Mouse (Mus musculus) hindbrain, embryonic 13.5 days (tissue): ENCODE results near the gene Eefsec. TPM values are rescaled to one million over a fixed set of nuclear protein-coding genes. Genes with fewer than 3 reads are reported as not detected.

ENCODE experiments used
- ATAC-seq: fragments of 200-750 bp; cut with Nextera tagmentation; 2 replicates; pipeline ENCODE4 v1.8.0; 2017; ENCODE audit warnings: moderate TSS enrichment; ENCODE audit not compliant: low FRiP score
- H3K27ac ChIP-seq: fragments of 300-500 bp; sonication (generic); 2 replicates; pipeline ENCODE4 v1.5.1; 2015; ENCODE audit warnings: inconsistent platforms, mild to moderate bottlenecking, moderate library complexity
- H3K27me3 ChIP-seq: fragments of 300-500 bp; sonication (generic); 2 replicates; pipeline ENCODE4 v1.6.1; 2015; ENCODE audit warnings: mild to moderate bottlenecking, inconsistent platforms
- H3K36me3 ChIP-seq: fragments of 300-500 bp; sonication (generic); 2 replicates; pipeline ENCODE4 v1.6.1; 2015; ENCODE audit warnings: mild to moderate bottlenecking, inconsistent platforms
- H3K4me1 ChIP-seq: fragments of 300-500 bp; sonication (generic); replicated peaks from 2 replicates; pipeline ENCODE4 v1.6.1; 2015; ENCODE audit warnings: inconsistent platforms
- H3K4me2 ChIP-seq: fragments of 300-500 bp; sonication (generic); 2 replicates; pipeline ENCODE4 v1.6.1; 2015; ENCODE audit warnings: inconsistent platforms, mild to moderate bottlenecking, moderate library complexity
- H3K4me3 ChIP-seq: fragments of 300-500 bp; sonication (generic); 2 replicates; pipeline ENCODE4 v1.5.1; 2015; ENCODE audit warnings: mild to moderate bottlenecking, inconsistent platforms
- H3K9ac ChIP-seq: fragments of 300-500 bp; sonication (generic); 2 replicates; pipeline ENCODE4 v1.6.1; 2015; ENCODE audit warnings: mild to moderate bottlenecking, inconsistent platforms
- H3K9me3 ChIP-seq: fragments of 300-500 bp; sonication (generic); 2 replicates; pipeline ENCODE4 v1.6.1; 2016; ENCODE audit warnings: inconsistent platforms
- WGBS: fragments of 180-500 bp; shearing (Covaris S2); methylation state at CpG from one replicate; pipeline ENCODE4 v1.1.7; 2015; 5-methylcytosine and 5-hydroxymethylcytosine counted together
- polyA plus RNA-seq: library from polyadenylated mRNA; unstranded; fragments of >200 nt; fragmentation: Nextera tagmentation; extraction: Ambion mirVana; gene quantifications from 2 replicates; pipeline ENCODE4 v1.2.1, GENCODE M21; 2015

The Eefsec gene
- polyA plus RNA-seq, 1 experiment from 2014 or later = 25.2 TPM

DNA sequence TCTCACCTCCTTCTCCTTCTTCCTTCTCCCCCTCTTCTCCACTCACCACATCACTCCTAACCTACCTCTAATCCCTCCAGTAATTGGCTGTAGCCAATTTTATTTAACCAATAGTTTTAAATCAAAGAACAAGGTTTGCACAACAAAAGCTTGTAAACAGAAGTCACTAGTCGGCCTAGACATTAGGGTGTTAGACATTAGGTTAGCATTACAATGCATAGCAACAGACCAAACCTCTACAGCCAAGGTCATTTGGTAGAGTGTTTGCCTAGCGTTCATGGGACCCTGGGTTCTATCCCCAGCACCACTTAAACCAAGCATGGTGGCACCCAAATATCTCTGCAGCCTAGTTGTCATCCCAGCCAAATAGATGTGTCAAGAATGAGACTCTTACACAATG, 8.2 kb upstream of the Eefsec start:
- ATAC-seq = no peak
- Histone ChIP-seq H3K9me3 (no peaks in the 10 kb centered on the region), H3K4me1 (no peaks in the 10 kb centered on the region), H3K36me3 (no peaks in the 10 kb centered on the region), H3K27ac (no peak overlapping the region), H3K27me3 (peaks cover 15% of the 10 kb centered on the region; the same call in 1 of the 2 replicates), H3K4me3 (no peak overlapping the region), H3K9ac (no peak overlapping the region), H3K4me2 (no peak overlapping the region)
- WGBS = 76% methylated on average over 2 of the region's 2 CpGs

GRCm38 (mm10) chr6:88447454-88447853, 1.1 kb upstream of the Eefsec start:
- no peaks in the 10 kb centered on the region for H3K9me3 ChIP-seq
- no peak overlapping the region for H3K27ac ChIP-seq
- no peak overlapping the region for H3K4me2 ChIP-seq
- peaks cover 26% of the 10 kb centered on the region for H3K4me1 ChIP-seq
- no peak overlapping the region for H3K4me3 ChIP-seq
- 0 out of 2 replicates have a peak, but pooled peaks cover 14% of the 10 kb centered on the region for H3K27me3 ChIP-seq
- 18% methylated on average over 4 of the region's 4 CpGs for WGBS
- H3K36me3 ChIP-seq = no peaks in the 10 kb centered on the region
- ATAC-seq = no peak
- H3K9ac ChIP-seq = no peak overlapping the region

DNA sequence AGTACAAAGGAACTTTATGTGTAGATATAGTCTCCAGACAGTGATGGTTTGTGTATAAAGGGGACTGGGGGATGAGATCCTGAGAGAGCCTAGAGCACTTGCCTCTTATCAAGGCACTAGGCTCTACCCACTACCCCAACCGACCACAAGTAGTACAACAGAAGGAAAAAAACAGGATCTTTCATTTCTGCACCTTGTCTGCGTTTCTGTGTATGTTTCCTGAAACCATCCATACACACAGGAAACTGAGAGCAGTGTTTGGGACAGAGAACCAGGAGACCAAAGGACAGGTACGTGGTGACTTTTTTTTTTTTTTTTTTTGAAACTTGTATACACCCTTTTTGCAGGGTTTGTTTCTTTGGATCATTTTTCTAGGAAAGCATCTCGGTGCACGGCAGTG, 678 bp downstream of the Eefsec start:
- Histone ChIP-seq H3K27ac (no peak overlapping the region), H3K27me3 (0 out of 2 replicates have a peak, but pooled peaks cover 11% of the 10 kb centered on the region), H3K9me3 (no peaks in the 10 kb centered on the region), H3K36me3 (no peaks in the 10 kb centered on the region), H3K4me3 (peak overlapping the region; percentile 87), H3K4me1 (peaks cover 26% of the 10 kb centered on the region), H3K9ac (peak overlapping the region; percentile 93), H3K4me2 (peak overlapping the region; percentile 68)
- no peak for ATAC-seq
- WGBS = 15% methylated on average over 5 of the region's 5 CpGs

- Histone ChIP-seq H3K36me3 (no peaks in the 10 kb centered on the region), H3K9ac (no peak overlapping the region), H3K9me3 (no peaks in the 10 kb centered on the region), H3K4me1 (peaks cover 29% of the 10 kb centered on the region), H3K27ac (no peak overlapping the region), H3K4me2 (no peak overlapping the region), H3K27me3 (0 out of 2 replicates have a peak, but pooled peaks cover 3% of the 10 kb centered on the region), H3K4me3 (no peak overlapping the region)
- ATAC-seq = no peak
- 81% methylated on average over 7 of the region's 7 CpGs for WGBS
Measured at GRCm38 (mm10) chr6:88444076-88444750, 2.1 kb downstream of the Eefsec start.

DNA sequence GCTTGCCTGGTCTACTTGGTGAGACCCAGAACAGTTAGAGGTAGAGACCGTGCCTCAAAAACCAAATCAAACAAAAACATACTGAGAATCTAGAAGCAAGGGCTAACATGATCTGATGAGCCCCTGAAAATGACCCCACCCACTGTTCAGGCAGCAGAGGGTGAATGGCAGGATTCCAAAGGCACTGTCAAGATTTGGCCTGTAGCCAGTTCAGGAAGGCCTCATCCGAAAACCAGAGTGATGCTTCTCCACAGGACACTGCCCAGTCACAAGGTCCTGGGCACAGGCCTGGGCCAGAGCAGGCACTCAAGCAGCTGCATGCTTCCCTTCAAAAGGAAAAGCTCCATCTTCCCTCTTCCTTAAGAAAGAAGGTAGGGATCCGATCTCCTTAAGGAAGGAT, 2.9 kb downstream of the Eefsec start:
- Histone ChIP-seq H3K9me3 (no peaks in the 10 kb centered on the region), H3K27ac (no peak overlapping the region), H3K9ac (no peak overlapping the region), H3K4me2 (no peak overlapping the region), H3K36me3 (no peaks in the 10 kb centered on the region), H3K4me3 (no peak overlapping the region), H3K4me1 (peaks cover 29% of the 10 kb centered on the region), H3K27me3 (no peaks in the 10 kb centered on the region)
- ATAC-seq = no peak
- 77% methylated on average over 3 of the region's 3 CpGs for WGBS

DNA sequence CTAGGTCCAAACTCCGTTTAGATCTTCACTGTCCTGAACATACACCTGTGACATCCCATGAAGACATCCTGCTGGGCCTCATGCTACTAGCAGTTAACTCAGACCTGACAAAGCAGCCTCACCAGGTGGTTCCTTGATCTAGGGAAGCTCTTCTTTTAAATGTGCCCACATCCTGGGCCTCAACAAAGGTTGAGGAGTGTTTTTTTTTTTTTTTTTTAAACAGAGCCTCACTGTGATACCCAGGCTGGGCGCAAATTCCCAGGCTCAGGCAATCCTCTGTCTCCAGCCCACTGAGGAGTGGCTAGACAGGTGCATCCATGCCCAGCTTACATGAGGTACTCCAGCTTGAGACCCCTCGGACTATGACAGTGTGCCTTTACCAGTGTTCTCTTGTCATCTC, 3.8 kb downstream of the Eefsec start:
- no peak overlapping the region for H3K4me2 ChIP-seq
- H3K27me3 ChIP-seq = no peaks in the 10 kb centered on the region
- H3K9ac ChIP-seq = no peak overlapping the region
- no peak for ATAC-seq
- H3K4me3 ChIP-seq = no peak overlapping the region
- H3K27ac ChIP-seq = no peak overlapping the region
- H3K36me3 ChIP-seq = no peaks in the 10 kb centered on the region
- H3K4me1 ChIP-seq = peaks cover 29% of the 10 kb centered on the region
- no peaks in the 10 kb centered on the region for H3K9me3 ChIP-seq
- WGBS = 72% methylated on average over 3 of the region's 3 CpGs

DNA sequence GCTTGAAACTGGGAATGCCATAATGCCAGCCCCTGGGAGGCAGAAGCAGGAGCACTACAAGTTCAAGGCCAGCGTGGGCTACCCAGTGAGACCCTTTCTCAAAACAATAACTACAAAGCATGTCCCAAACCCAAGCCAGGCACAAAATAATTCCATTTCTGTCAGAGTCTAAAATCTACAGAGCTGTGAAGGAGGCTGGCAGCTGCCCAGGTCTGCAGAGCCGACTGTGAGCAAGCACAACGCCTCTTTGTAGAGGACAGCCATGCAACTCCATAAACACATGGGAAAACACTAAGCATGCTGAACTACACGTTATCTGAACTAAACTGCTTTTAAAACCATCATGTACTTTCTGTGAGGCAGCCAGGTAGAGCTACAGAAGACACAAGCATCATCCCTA, 7.3 kb downstream of the Eefsec start:
- ATAC-seq = no peak
- Histone ChIP-seq H3K9ac (no peak overlapping the region), H3K27me3 (no peaks in the 10 kb centered on the region), H3K27ac (no peak overlapping the region), H3K36me3 (no peaks in the 10 kb centered on the region), H3K4me1 (0 out of 2 replicates have a peak, but pooled peaks cover 9% of the 10 kb centered on the region), H3K4me3 (no peak overlapping the region), H3K9me3 (no peaks in the 10 kb centered on the region), H3K4me2 (no peak overlapping the region)
- 85% methylated on average over 4 of the region's 4 CpGs for WGBS

- Histone ChIP-seq H3K36me3 (no peaks in the 10 kb centered on the region), H3K27me3 (no peaks in the 10 kb centered on the region), H3K9ac (no peak overlapping the region), H3K9me3 (no peaks in the 10 kb centered on the region), H3K4me2 (no peak overlapping the region), H3K4me1 (0 out of 2 replicates have a peak, but pooled peaks cover 3% of the 10 kb centered on the region), H3K27ac (no peak overlapping the region), H3K4me3 (no peak overlapping the region)
- ATAC-seq = no peak
- WGBS = 92% methylated on average over 7 of the region's 7 CpGs
Measured at GRCm38 (mm10) chr6:88435609-88436008, 10.7 kb downstream of the Eefsec start.

- Histone ChIP-seq H3K27me3 (no peaks in the 10 kb centered on the region), H3K4me2 (no peak overlapping the region), H3K9ac (no peak overlapping the region), H3K27ac (no peak overlapping the region), H3K9me3 (no peaks in the 10 kb centered on the region), H3K36me3 (no peaks in the 10 kb centered on the region), H3K4me1 (no peaks in the 10 kb centered on the region), H3K4me3 (no peak overlapping the region)
- WGBS = 42% methylated on average over 4 of the region's 4 CpGs
- ATAC-seq = no peak
Measured at GRCm38 (mm10) chr6:88431202-88431601, 15.1 kb downstream of the Eefsec start.

GRCm38 (mm10) chr6:88416130-88416758, 30.1 kb downstream of the Eefsec start:
- Histone ChIP-seq H3K9me3 (no peaks in the 10 kb centered on the region), H3K27ac (no peak overlapping the region), H3K4me1 (peaks cover 15% of the 10 kb centered on the region), H3K4me3 (no peak overlapping the region), H3K9ac (no peak overlapping the region), H3K27me3 (no peaks in the 10 kb centered on the region), H3K36me3 (no peaks in the 10 kb centered on the region), H3K4me2 (no peak overlapping the region)
- ATAC-seq = no peak
- 44% methylated on average over 7 of the region's 7 CpGs for WGBS

GRCm38 (mm10) chr6:88412604-88413003, 33.7 kb downstream of the Eefsec start:
- H3K4me1 ChIP-seq = peaks cover 27% of the 10 kb centered on the region
- H3K27ac ChIP-seq = no peak overlapping the region
- H3K27me3 ChIP-seq = no peaks in the 10 kb centered on the region
- no peaks in the 10 kb centered on the region for H3K9me3 ChIP-seq
- no peak overlapping the region for H3K4me2 ChIP-seq
- H3K9ac ChIP-seq = no peak overlapping the region
- ATAC-seq = no peak
- H3K36me3 ChIP-seq = no peaks in the 10 kb centered on the region
- WGBS = 68% methylated on average over 2 of the region's 2 CpGs
- H3K4me3 ChIP-seq = no peak overlapping the region

GRCm38 (mm10) chr6:88409492-88409891, 36.8 kb downstream of the Eefsec start:
- Histone ChIP-seq H3K9me3 (no peaks in the 10 kb centered on the region), H3K27ac (peak overlapping the region; percentile 56; the same call in 1 of the 2 replicates)

GRCm38 (mm10) chr6:88400451-88400850, 45.9 kb downstream of the Eefsec start:
- no peak overlapping the region for H3K9ac ChIP-seq
- no peaks in the 10 kb centered on the region for H3K36me3 ChIP-seq
- no peaks in the 10 kb centered on the region for H3K27me3 ChIP-seq
- WGBS = 90% methylated on average over 6 of the region's 6 CpGs
- no peak for ATAC-seq
- H3K4me2 ChIP-seq = no peak overlapping the region
- no peak overlapping the region for H3K4me3 ChIP-seq
- H3K9me3 ChIP-seq = no peaks in the 10 kb centered on the region
- H3K4me1 ChIP-seq = peaks cover 10% of the 10 kb centered on the region; the same call in 1 of the 2 replicates
- no peak overlapping the region for H3K27ac ChIP-seq

More at GRCm38 (mm10) chr6:88409492-88409891, 36.8 kb downstream of the Eefsec start:
- Histone ChIP-seq H3K4me1 (peaks cover 16% of the 10 kb centered on the region), H3K4me2 (no peak overlapping the region), H3K9ac (no peak overlapping the region), H3K4me3 (no peak overlapping the region), H3K27me3 (no peaks in the 10 kb centered on the region), H3K36me3 (no peaks in the 10 kb centered on the region)
- WGBS = 9% methylated on average over 5 of the region's 5 CpGs
- no peak; the same call in 1 of the 2 replicates for ATAC-seq
